Mouse (Mus musculus) midbrain, postnatal 0 days (tissue): ENCODE results near the gene Trim41. TPM values are rescaled to one million over a fixed set of nuclear protein-coding genes. Genes with fewer than 3 reads are reported as not detected.
"Not testable (repeated sequence)": the region's sequence is repeated elsewhere in the genome, so short reads cannot be mapped to it uniquely, and the experiment has no call there.

Experiments
- ATAC-seq: fragments of 200-750 bp; cut with Nextera tagmentation; 2 replicates; pipeline ENCODE4 v1.8.0; 2017; ENCODE audit warnings: moderate number of reproducible peaks, mild to moderate bottlenecking, moderate TSS enrichment, moderate library complexity; ENCODE audit not compliant: low FRiP score
- DNase-seq: peaks from one replicate; pipeline ENCODE4 v3.0.0-alpha.2; 2015; ENCODE audit warnings: low spot score
- H3K27ac ChIP-seq: fragments of 300-500 bp; sonication (generic); 2 replicates; pipeline ENCODE4 v1.5.1; 2014; ENCODE audit warnings: low read depth, mild to moderate bottlenecking, low read length, mixed read lengths
- H3K27me3 ChIP-seq: fragments of 300-500 bp; sonication (generic); 2 replicates; pipeline ENCODE4 v1.6.1; 2014; ENCODE audit warnings: low read length, control low read depth, mixed read lengths; ENCODE audit not compliant: insufficient read depth
- H3K36me3 ChIP-seq: fragments of 300-500 bp; sonication (generic); 2 replicates; pipeline ENCODE4 v1.6.1; 2014; ENCODE audit warnings: low read length, control low read depth, mixed read lengths; ENCODE audit not compliant: insufficient read depth
- H3K4me1 ChIP-seq: fragments of 300-500 bp; sonication (generic); 2 replicates; pipeline ENCODE4 v1.6.1; 2014; ENCODE audit warnings: mild to moderate bottlenecking, control low read depth, antibody characterized with exemption, low read length, mixed read lengths; ENCODE audit not compliant: insufficient read depth
- H3K4me2 ChIP-seq: fragments of 300-500 bp; sonication (generic); 2 replicates; pipeline ENCODE4 v1.6.1; 2014; ENCODE audit warnings: low read depth, mild to moderate bottlenecking, low read length, mixed read lengths; ENCODE audit not compliant: poor library complexity, severe bottlenecking
- H3K4me3 ChIP-seq: fragments of 300-500 bp; sonication (generic); 2 replicates; pipeline ENCODE4 v1.5.1; 2014; ENCODE audit warnings: low read depth, mild to moderate bottlenecking, low read length, moderate library complexity
- H3K9ac ChIP-seq: fragments of 300-500 bp; sonication (generic); replicated peaks from 2 replicates; pipeline ENCODE4 v1.6.1; 2014; ENCODE audit warnings: mild to moderate bottlenecking, low read length, moderate library complexity, mixed read lengths; ENCODE audit not compliant: poor library complexity, severe bottlenecking
- H3K9me3 ChIP-seq: fragments of 300-500 bp; sonication (generic); 2 replicates; pipeline ENCODE4 v1.6.1; 2016; ENCODE audit warnings: low read length, control low read depth
- CTCF ChIP-seq: IDR thresholded peaks from 2 replicates; pipeline ENCODE4 v1.5.1; 2016; ENCODE audit warnings: antibody characterized with exemption, mild to moderate bottlenecking
- WGBS: fragments of 180-500 bp; shearing (Covaris S2); extraction: QIAGEN DNeasy Blood & Tissue Kit; methylation state at CpG from one replicate; pipeline ENCODE4 v1.1.7; 2014; 5-methylcytosine and 5-hydroxymethylcytosine counted together
- polyA plus RNA-seq: library from polyadenylated mRNA; unstranded; fragments of >200 nt; fragmentation: Nextera tagmentation; extraction: Ambion mirVana; gene quantifications from 2 replicates; pipeline ENCODE4 v1.2.1, GENCODE M21; 2015
- total RNA-seq: library from RNA; depleted of rRNA; stranded (reverse); fragments of >200 nt; gene quantifications from 2 replicates; pipeline ENCODE4 v1.2.3, GENCODE M21; 2014

The Trim41 gene
- total and polyA plus RNA-seq, 2 experiments from 2014 or later: 5.0 to 38.9 TPM

DNA sequence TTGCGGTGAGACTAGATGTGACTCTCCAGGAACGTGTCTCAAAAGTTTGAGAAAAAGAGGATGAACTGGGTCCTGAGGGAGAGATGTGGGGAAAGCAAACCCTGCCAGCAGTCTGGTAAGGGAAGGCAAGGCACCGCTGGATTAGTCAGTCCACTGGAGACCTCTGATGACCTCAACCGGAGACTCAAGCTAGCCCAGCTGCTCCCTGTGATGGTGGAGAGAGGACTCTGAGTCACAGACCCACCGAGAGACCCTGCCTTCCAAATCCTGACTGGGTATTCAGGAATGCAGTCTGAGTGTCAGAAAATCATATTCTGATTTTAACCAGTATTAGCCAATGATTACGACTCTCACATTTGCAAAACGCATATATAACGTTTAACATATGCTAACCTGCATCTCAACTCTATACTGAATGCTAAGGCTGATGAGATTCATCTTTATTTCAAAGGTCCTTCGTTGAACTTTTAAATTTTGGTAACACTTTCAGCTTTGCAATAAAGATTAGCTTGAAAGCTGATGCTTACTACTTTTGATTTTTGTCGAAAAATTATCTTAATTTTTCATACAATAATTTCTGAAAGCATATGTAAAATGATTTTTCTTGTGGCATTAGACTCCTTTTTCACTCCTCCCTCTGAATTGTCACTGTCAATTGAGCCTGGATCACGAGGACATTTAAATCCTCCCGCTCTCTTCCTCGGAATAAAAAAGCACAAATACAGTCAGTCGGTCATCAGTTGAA is 5.8 kb upstream of the Trim41 start:
- no peaks in the 10 kb centered on the region for H3K36me3 ChIP-seq
- 0 out of 2 replicates have a peak overlapping the region, but pooled peaks have one; percentile 33 for H3K9ac ChIP-seq
- no peak for TF ChIP-seq CTCF
- no peaks in the 10 kb centered on the region for H3K9me3 ChIP-seq
- no peaks in the 10 kb centered on the region for H3K27me3 ChIP-seq
- ATAC-seq: no peak
- H3K4me3 ChIP-seq: peak overlapping the region; percentile 38
- no peak overlapping the region for H3K27ac ChIP-seq
- H3K4me1 ChIP-seq: peaks cover 6% of the 10 kb centered on the region; the same call in 1 of the 2 replicates
- 30% methylated on average over 14 of the region's 14 CpGs for WGBS
- peak overlapping the region; percentile 69 for H3K4me2 ChIP-seq
- no peak for DNase-seq

DNA sequence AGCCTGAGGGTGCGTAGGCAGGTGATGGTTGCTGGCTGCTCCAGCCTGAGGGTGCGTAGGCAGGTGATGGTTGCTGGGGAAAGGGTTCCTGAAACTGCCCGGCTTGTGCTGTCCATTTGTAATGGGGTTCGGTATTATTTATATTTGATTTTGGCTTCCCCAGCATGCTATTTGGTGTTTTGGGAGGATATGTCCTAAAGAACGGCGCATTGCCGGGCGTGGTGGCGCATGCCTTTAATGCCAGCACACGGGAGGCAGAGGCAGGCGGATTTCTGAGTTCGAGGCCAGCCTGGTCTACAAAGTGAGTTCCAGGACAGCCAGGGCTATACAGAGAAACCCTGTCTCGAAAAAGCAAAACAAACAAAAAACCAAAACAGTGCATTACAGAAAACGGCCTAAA is 4.1 kb upstream of the Trim41 start:
- not testable (repeated sequence) for ATAC-seq, H3K9me3 ChIP-seq, H3K4me1 ChIP-seq, H3K4me3 ChIP-seq, H3K4me2 ChIP-seq, H3K27ac ChIP-seq, DNase-seq, H3K36me3 ChIP-seq, H3K27me3 ChIP-seq, H3K9ac ChIP-seq
- WGBS: 87% methylated on average over 14 of the region's 14 CpGs

DNA sequence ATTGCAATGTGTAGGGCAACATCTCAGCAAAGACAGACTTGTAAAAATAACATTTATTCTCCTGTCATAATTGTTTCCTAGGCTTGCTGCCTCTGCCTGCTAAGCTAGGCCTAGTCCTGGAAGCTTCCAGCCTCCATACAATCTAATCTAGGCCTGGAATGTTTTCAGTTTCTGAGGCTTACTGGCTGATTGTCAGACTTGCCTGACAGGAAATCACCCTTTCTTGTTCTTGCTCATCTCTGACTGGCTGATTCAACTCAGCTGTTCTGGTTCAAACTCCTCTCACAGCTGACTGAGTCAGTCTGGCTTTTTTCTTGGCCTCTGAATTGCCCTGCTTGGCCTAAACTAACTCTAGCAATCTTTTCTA is 3.1 kb upstream of the Trim41 start:
- DNase-seq: no peak
- Histone ChIP-seq H3K27me3 (no peaks in the 10 kb centered on the region), H3K36me3 (no peaks in the 10 kb centered on the region), H3K9me3 (no peaks in the 10 kb centered on the region), H3K4me2 (no peak overlapping the region), H3K4me3 (no peak overlapping the region), H3K9ac (no peak overlapping the region), H3K27ac (no peak overlapping the region), H3K4me1 (peaks cover 10% of the 10 kb centered on the region; the same call in 1 of the 2 replicates)
- no peak for ATAC-seq
- no peak for TF ChIP-seq CTCF

DNA sequence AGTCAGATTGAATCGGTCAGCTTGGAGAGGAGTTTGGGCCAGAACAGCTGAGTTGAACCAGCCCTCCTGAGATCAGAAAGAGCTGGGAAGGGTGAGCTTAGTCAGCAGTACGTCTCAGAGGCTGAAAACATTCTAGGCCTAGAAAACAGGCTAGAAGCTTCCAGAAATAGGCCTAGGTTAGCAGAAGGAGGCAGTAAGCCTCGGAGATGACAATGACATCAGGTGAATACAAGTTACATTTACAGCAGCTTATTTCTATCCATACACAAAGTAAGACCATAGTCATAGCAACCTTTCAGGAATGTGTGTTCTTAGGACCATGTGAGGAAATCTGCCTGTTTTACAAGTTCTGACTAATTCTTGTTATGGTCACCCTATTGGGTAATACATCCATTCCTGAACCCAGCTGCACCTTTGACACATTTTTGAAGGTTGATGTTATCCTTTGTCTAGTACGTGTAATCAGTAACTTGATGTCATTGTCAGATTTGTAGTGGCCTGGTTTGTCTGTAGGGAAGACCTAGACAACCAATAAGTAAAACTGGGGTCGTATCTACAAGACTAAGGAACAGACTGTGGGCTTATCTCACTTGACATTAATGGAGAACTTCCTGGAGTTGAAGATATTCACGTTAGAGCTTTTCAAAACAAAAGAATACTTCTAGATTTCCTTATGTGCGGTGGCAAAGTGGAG is 2.6 kb upstream of the Trim41 start:
- no peak for TF ChIP-seq CTCF
- H3K9me3 ChIP-seq: no peaks in the 10 kb centered on the region
- H3K9ac ChIP-seq: no peak overlapping the region
- H3K36me3 ChIP-seq: no peaks in the 10 kb centered on the region
- H3K4me3 ChIP-seq: no peak overlapping the region
- H3K4me2 ChIP-seq: no peak overlapping the region
- WGBS: 82% methylated on average over 7 of the region's 7 CpGs
- H3K4me1 ChIP-seq: peaks cover 15% of the 10 kb centered on the region; the same call in 1 of the 2 replicates
- no peak for DNase-seq
- no peak for ATAC-seq
- no peaks in the 10 kb centered on the region for H3K27me3 ChIP-seq
- no peak overlapping the region for H3K27ac ChIP-seq

DNA sequence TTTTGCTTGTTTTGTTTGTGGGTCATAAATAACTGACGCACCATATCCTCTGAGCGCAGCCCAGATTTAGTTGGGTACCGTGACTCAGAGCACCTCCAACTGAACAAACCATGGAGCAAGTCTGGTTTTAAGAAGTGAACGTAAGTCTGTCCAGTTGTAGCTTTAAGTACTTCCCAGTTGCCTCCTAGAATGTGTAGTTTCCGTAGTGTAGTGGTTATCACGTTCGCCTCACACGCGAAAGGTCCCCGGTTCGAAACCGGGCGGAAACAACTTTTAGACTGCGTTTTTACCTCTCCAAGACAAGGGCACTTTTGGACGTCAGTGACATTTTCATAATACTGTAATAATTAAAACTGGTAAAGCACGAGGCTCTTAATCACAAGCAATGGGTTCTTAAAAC is 1.2 kb upstream of the Trim41 start:
- H3K27ac ChIP-seq: peak overlapping the region; percentile 96; the same call in 1 of the 2 replicates
- no peaks in the 10 kb centered on the region for H3K27me3 ChIP-seq
- peak overlapping the region; percentile 70 for H3K4me3 ChIP-seq
- WGBS: under 1% methylated on average over 16 of the region's 16 CpGs
- peak overlapping the region; percentile 67 for H3K4me2 ChIP-seq
- H3K36me3 ChIP-seq: no peaks in the 10 kb centered on the region
- no peaks in the 10 kb centered on the region for H3K9me3 ChIP-seq
- H3K4me1 ChIP-seq: peaks cover 15% of the 10 kb centered on the region; the same call in 1 of the 2 replicates
- DNase-seq: peak; percentile 97
- no peak for ATAC-seq
- H3K9ac ChIP-seq: peak overlapping the region; percentile 89; the same call in 1 of the 2 replicates
- TF ChIP-seq CTCF: no peak

DNA sequence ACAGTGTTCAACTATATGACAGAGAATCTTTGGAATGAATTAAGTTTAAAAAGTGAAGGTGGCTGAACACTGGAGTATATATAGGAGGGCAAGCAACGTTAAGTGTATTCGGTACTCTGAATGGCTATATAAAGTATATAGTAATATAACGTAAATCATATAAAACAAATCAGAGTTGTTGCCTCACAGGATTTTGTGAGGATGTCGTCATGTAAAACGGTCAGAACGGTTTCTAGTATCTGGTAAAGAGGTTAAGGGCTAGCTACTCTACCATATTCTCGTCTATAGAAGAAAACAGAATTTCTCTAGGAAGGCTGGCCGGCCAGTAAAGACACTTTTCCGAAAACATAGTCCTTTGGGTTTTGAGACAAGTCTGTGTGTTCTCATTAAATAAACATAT is 641 bp upstream of the Trim41 start:
- H3K27ac ChIP-seq: peak overlapping the region; percentile 96
- peak overlapping the region; percentile 89 for H3K9ac ChIP-seq
- peaks cover 15% of the 10 kb centered on the region; the same call in 1 of the 2 replicates for H3K4me1 ChIP-seq
- 6% methylated on average over 9 of the region's 9 CpGs for WGBS
- H3K36me3 ChIP-seq: no peaks in the 10 kb centered on the region
- H3K9me3 ChIP-seq: no peaks in the 10 kb centered on the region
- no peak for TF ChIP-seq CTCF
- DNase-seq: no peak
- ATAC-seq: no peak
- no peaks in the 10 kb centered on the region for H3K27me3 ChIP-seq
- peak overlapping the region; percentile 67 for H3K4me2 ChIP-seq
- H3K4me3 ChIP-seq: peak overlapping the region; percentile 70
